Mouse (Mus musculus): Measurements from ENCODE around the gene Leng1. TPM values are rescaled to one million over a fixed set of nuclear protein-coding genes. Genes with fewer than 3 reads are reported as not detected.

Gene Leng1
- polyA plus RNA-seq, 1 experiment from 2014 or later = 16.3 TPM

Small RNAs within 50 kb of the gene (microRNA-seq; reads per million reads assigned to microRNA genes)
- gene Mir3572 (ENCODE audit: borderline number of aligned reads) = 2.6 reads per million, percentile 30 among the genes with 10 or more reads in this experiment

Other genes starting within 250 kb of the Leng1 start
- gene Cacng6, start 241.6 kb downstream of the Leng1 start, polyA plus RNA-seq (2014; fragmentation: Nextera tagmentation; extraction: Ambion mirVana) = 18.3 and 19.0 TPM in 2 replicates
- gene Tarm1, start 163.2 kb downstream of the Leng1 start, polyA plus RNA-seq (2014; fragmentation: Nextera tagmentation; extraction: Ambion mirVana) = not detected in 2 replicates
- gene Oscar, start 49.7 kb downstream of the Leng1 start, polyA plus RNA-seq (2014; fragmentation: Nextera tagmentation; extraction: Ambion mirVana) = 0.21 and 0.56 TPM in 2 replicates
- gene Ndufa3, start 48.5 kb downstream of the Leng1 start, polyA plus RNA-seq (2014; fragmentation: Nextera tagmentation; extraction: Ambion mirVana) = 621 and 642 TPM in 2 replicates
- gene Tfpt, start 35.9 kb downstream of the Leng1 start, polyA plus RNA-seq (2014; fragmentation: Nextera tagmentation; extraction: Ambion mirVana) = 17.8 and 20.0 TPM in 2 replicates
- 67.6 and 78.3 TPM in 2 replicates for gene Prpf31, start 35.9 kb downstream of the Leng1 start, polyA plus RNA-seq (2014; fragmentation: Nextera tagmentation; extraction: Ambion mirVana)
- 42.2 and 43.5 TPM in 2 replicates for gene Cnot3, start 20.6 kb downstream of the Leng1 start, polyA plus RNA-seq (2014; fragmentation: Nextera tagmentation; extraction: Ambion mirVana)
- 5.7 and 6.2 TPM in 2 replicates for gene Tmc4, start 11.7 kb upstream of the Leng1 start, polyA plus RNA-seq (2014; fragmentation: Nextera tagmentation; extraction: Ambion mirVana)
- 173 and 197 TPM in 2 replicates for gene Tsen34, start 27.0 kb upstream of the Leng1 start, polyA plus RNA-seq (2014; fragmentation: Nextera tagmentation; extraction: Ambion mirVana)
- gene Mboat7, start 27.7 kb upstream of the Leng1 start, polyA plus RNA-seq (2014; fragmentation: Nextera tagmentation; extraction: Ambion mirVana) = 23.9 and 30.2 TPM in 2 replicates
- 925 and 966 TPM in 2 replicates for gene Rps9, start 38.2 kb upstream of the Leng1 start, polyA plus RNA-seq (2014; fragmentation: Nextera tagmentation; extraction: Ambion mirVana)
- 0.06 and 0.07 TPM in 2 replicates for gene Pirb, start 54.6 kb upstream of the Leng1 start, polyA plus RNA-seq (2014; fragmentation: Nextera tagmentation; extraction: Ambion mirVana)
- not detected in 2 replicates for gene Gm15448, start 159.8 kb upstream of the Leng1 start, polyA plus RNA-seq (2014; fragmentation: Nextera tagmentation; extraction: Ambion mirVana)
- gene Pira2, start 179.2 kb upstream of the Leng1 start, polyA plus RNA-seq (2014; fragmentation: Nextera tagmentation; extraction: Ambion mirVana) = not detected in 2 replicates
- not detected in 2 replicates for gene Gm14548, start 232.3 kb upstream of the Leng1 start, polyA plus RNA-seq (2014; fragmentation: Nextera tagmentation; extraction: Ambion mirVana)
- gene Lilra6, start 249.7 kb upstream of the Leng1 start, polyA plus RNA-seq (2014; fragmentation: Nextera tagmentation; extraction: Ambion mirVana) = not detected in 2 replicates

Data from heart, embryonic 11.5 days (tissue).